Mouse (Mus musculus) adrenal gland, postnatal 0 days (tissue): ENCODE data around the gene 2200002J24Rik. TPM values are rescaled to one million over a fixed set of nuclear protein-coding genes. Genes with fewer than 3 reads are reported as not detected.

Experiments
- polyA plus RNA-seq: library from polyadenylated mRNA; unstranded; fragments of >200 nt; fragmentation: Nextera tagmentation; extraction: Ambion mirVana; gene quantifications from 2 replicates; pipeline ENCODE4 v1.2.1, GENCODE M21; 2015

2200002J24Rik gene
- polyA plus RNA-seq: 10.8 and 14.4 TPM in 2 replicates

DNA sequence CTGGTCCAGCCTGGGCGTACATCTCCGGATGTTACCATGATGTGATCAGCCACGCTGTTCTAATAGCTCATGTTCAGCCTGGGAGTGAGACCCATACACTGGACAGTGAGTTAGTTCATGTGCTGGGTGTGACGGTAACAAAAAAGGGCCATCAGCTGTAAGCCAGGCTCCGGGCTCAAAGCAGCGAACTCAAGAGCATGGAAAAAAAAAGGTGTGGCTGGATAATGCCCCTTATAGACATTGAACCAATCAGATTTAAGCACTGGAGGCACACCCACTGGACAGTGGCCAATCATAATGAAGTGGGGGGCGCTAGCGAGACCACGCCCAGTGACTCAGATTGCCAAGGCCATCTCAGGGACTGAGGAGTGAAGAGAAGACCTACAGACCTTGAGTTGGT lies at the start of gene 2200002J24Rik:
Gene 2200002J24Rik (plus strand): TSS at position 338 of the 400 bp plus-strand sequence.

DNA sequence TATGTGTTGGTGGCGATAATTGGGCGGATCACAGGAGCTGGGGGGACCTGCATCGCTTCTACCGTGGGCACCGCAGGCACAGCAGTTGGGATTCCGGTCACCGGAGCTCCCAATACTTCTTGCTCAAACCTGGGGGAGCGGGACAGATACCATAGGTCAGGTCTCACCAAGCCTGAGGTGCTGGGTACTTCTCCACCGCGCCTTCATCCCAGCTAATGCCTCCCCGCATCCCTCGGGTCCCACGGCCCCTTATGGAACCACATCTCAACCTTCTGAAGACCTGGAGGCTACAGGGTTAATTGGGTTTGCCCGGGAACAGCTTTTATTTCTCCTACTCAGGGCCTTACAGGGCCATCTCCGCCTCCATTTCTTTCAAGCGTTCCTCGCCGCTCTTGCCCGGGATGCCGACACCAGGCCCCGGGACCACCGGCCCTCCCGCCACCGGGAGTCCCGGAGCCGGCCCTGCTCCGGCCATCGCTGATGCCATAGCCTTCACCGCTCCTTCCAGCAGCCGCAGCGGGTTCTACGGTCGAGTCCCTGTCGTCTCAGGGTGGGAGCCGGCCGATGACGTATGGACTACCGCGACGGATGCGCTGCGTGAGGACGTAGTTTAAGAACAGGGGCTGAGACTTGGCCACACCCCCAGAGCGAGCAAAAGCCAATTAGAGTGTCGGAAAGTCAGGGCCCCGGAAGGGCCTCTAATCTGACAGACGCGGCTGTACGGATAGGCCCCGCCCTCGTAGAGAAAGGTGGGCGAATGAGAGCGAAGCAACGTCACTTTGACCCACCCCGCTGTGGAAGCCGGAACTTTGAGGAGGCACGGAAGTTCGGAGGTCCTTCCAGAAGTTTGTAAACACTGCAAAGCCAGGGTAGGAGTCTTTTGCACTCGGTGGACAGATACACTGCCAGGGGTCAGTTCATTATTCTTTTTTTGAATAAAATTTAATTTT lies 48.9 kb upstream of the 2200002J24Rik start, which contains the start of gene Rbm42:
Gene Rbm42 (minus strand): TSS at position 727 of the 950 bp plus-strand sequence.

GRCm38 (mm10) chr7:30664529-30665200 lies 34.1 kb upstream of the 2200002J24Rik start, which contains the start of gene Haus5:
Gene Haus5, minus strand, starts transcription at chr7:30664994.

DNA sequence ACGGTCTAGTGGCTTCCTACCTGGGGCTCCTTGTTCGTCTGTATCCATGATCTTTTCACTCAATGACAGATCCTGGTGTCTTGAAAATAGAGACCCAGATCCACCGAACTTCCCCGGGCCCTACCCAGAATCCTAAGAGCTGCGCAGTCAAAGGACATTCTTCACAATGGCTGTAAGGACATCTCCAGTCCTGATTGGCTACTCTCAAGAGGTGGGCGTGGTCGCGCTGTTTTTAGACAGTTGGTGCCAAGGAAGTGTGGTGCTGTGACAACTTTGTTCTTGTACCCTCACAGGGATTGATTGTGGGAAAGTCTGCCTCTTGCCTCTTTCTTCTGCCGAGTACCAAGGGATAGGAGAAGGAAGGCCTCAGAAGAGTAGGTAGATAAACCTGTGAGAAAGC lies 27.2 kb upstream of the 2200002J24Rik start, which contains the start of gene Pmis2:
Gene Pmis2 (minus strand): TSS at position 126 of the 400 bp plus-strand sequence.

DNA sequence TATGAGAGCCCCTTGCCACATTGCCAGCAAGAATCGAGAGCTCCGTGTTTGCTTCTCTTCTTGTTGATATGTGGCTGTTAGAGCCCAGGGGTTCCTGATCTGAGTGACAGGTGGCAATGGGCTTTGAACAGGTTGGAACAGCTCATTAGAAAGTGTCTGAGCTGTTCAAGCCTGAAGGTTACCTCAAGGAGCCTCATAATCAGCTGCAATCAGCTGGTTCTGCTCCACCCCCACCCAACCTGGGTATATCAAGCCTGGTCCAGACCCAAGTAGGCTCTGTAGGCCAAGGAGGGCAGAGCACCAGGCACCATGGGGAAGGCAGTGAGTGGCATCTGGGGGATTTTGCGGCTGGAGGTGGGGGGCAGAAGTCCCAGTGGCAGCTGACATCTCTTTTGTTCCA lies 13.2 kb downstream of the 2200002J24Rik start, which contains the start of gene Atp4a:
Gene Atp4a (plus strand): TSS at position 268 of the 400 bp plus-strand sequence.

GRCm38 (mm10) chr7:30729396-30730063 lies 30.8 kb downstream of the 2200002J24Rik start, which contains the start of gene Tmem147:
Gene Tmem147, minus strand, starts transcription at chr7:30729540.

DNA sequence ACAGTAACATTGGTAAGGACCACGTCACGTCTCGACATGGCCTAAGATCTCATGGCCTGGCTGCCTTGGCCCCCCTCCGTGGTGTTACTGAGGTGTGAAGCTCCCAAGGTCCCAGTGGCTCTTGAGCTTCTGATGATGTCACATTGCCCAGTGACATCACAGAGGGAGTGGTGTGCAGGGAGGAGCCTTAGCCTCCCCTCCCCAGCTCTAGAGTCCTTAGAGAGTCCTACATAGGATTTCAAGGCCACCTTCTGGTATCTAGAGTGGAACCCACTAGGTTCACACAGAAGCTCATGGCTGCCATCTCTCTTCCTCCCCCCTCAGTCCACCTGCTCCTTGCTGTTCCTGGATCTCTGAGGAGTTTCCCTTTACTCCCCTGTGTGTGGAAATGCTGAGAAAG lies 44.9 kb downstream of the 2200002J24Rik start, which contains the start of gene Gapdhs:
Gene Gapdhs (minus strand): TSS at position 65 of the 400 bp plus-strand sequence.

Other genes starting within 250 kb of the 2200002J24Rik start
- gene Kirrel2, start 241.2 kb upstream of the 2200002J24Rik start, polyA plus RNA-seq: not detected in 2 replicates
- 0.10 and 0.17 TPM in 2 replicates for gene Nphs1, start 240.6 kb upstream of the 2200002J24Rik start, polyA plus RNA-seq
- 3.3 and 7.4 TPM in 2 replicates for gene Prodh2, start 205.3 kb upstream of the 2200002J24Rik start, polyA plus RNA-seq
- gene Arhgap33, start 163.9 kb upstream of the 2200002J24Rik start, polyA plus RNA-seq: 5.8 and 11.5 TPM in 2 replicates
- gene Hspb6, start 146.7 kb upstream of the 2200002J24Rik start, polyA plus RNA-seq: 21.9 and 51.7 TPM in 2 replicates
- gene Proser3, start 146.6 kb upstream of the 2200002J24Rik start, polyA plus RNA-seq: 5.8 and 6.8 TPM in 2 replicates
- 57.6 and 67.2 TPM in 2 replicates for gene Lin37, start 139.1 kb upstream of the 2200002J24Rik start, polyA plus RNA-seq
- gene U2af1l4, start 135.6 kb upstream of the 2200002J24Rik start, polyA plus RNA-seq: 83.5 and 101 TPM in 2 replicates
- 2.8 and 5.1 TPM in 2 replicates for gene Gm49396, start 135.6 kb upstream of the 2200002J24Rik start, polyA plus RNA-seq
- gene Psenen, start 135.3 kb upstream of the 2200002J24Rik start, polyA plus RNA-seq: 179 and 205 TPM in 2 replicates
- 0.72 and 1.8 TPM in 2 replicates for gene Igflr1, start 133.5 kb upstream of the 2200002J24Rik start, polyA plus RNA-seq
- 3.7 and 4.5 TPM in 2 replicates for gene Kmt2b, start 110.2 kb upstream of the 2200002J24Rik start, polyA plus RNA-seq
- 0.11 and 0.51 TPM in 2 replicates for gene Zbtb32, start 100.0 kb upstream of the 2200002J24Rik start, polyA plus RNA-seq
- gene Upk1a, start 86.1 kb upstream of the 2200002J24Rik start, polyA plus RNA-seq: 0.55 and 0.79 TPM in 2 replicates
- 1,273 and 1,293 TPM in 2 replicates for gene Cox6b1, start 72.8 kb upstream of the 2200002J24Rik start, polyA plus RNA-seq
- gene Etv2, start 63.1 kb upstream of the 2200002J24Rik start, polyA plus RNA-seq: not detected in 2 replicates
- gene Rbm42, start 48.6 kb upstream of the 2200002J24Rik start, polyA plus RNA-seq: 83.9 and 102 TPM in 2 replicates
- gene Haus5, start 33.9 kb upstream of the 2200002J24Rik start, polyA plus RNA-seq: 14.3 and 19.0 TPM in 2 replicates
- not detected in 2 replicates for gene Pmis2, start 27.3 kb upstream of the 2200002J24Rik start, polyA plus RNA-seq
- 2.5 and 2.7 TPM in 2 replicates for gene Atp4a, start 13.3 kb downstream of the 2200002J24Rik start, polyA plus RNA-seq
- gene Tmem147, start 30.6 kb downstream of the 2200002J24Rik start, polyA plus RNA-seq: 231 and 307 TPM in 2 replicates
- gene Gapdhs, start 44.8 kb downstream of the 2200002J24Rik start, polyA plus RNA-seq: 0.11 and 0.35 TPM in 2 replicates
- gene Sbsn, start 52.5 kb downstream of the 2200002J24Rik start, polyA plus RNA-seq: 16.2 and 29.7 TPM in 2 replicates
- gene Dmkn, start 64.8 kb downstream of the 2200002J24Rik start, polyA plus RNA-seq: 49.0 and 57.0 TPM in 2 replicates
- 32.6 and 84.5 TPM in 2 replicates for gene Krtdap, start 89.0 kb downstream of the 2200002J24Rik start, polyA plus RNA-seq
- gene Ffar2, start 124.8 kb downstream of the 2200002J24Rik start, polyA plus RNA-seq: 0.25 and 0.35 TPM in 2 replicates
- 2.1 and 5.5 TPM in 2 replicates for gene Ffar3, start 157.3 kb downstream of the 2200002J24Rik start, polyA plus RNA-seq
- gene Ffar1, start 162.6 kb downstream of the 2200002J24Rik start, polyA plus RNA-seq: not detected in 2 replicates
- gene Cd22, start 181.4 kb downstream of the 2200002J24Rik start, polyA plus RNA-seq: 0.36 and 0.40 TPM in 2 replicates
- 0.27 and 0.55 TPM in 2 replicates for gene Mag, start 215.9 kb downstream of the 2200002J24Rik start, polyA plus RNA-seq
- gene Hamp2, start 225.8 kb downstream of the 2200002J24Rik start, polyA plus RNA-seq: 0.50 TPM in 1 of 2 replicates, not detected in the other
- gene Hamp, start 245.1 kb downstream of the 2200002J24Rik start, polyA plus RNA-seq: 2.9 and 4.7 TPM in 2 replicates